Mouse (Mus musculus) ES-Bruce4 (cell line): ENCODE data around the gene Elovl6.

Experiments used
- CTCF ChIP-seq: IDR thresholded peaks from one replicate; pipeline ENCODE4 v1.8.1; 2011; ENCODE audit warnings: low read depth, low read length
- POLR2A ChIP-seq: IDR thresholded peaks from one replicate; pipeline ENCODE4 v1.8.1; 2011; ENCODE audit warnings: low read length; ENCODE audit not compliant: insufficient read depth

- TF ChIP-seq CTCF (no peak), POLR2A (no peak)
These were observed 13.1 kb downstream of the Elovl6 start for GRCm38 (mm10) chr3:129545228-129545627.
